Mouse (Mus musculus) T-cell, adult 2 months (primary cell): ENCODE measurements at regions not wholly inside any gene's neighbourhood (a gene's known extent, or its start where the extent isn't known, plus 50 kb on each side); places are given as distances from the start of the nearest gene placed in this dataset.

ENCODE experiments used
- DNase-seq: peaks from one replicate; pipeline ENCODE4 v3.0.0; 2022; ENCODE audit warnings: low spot score

- no peak for DNase-seq
Measured at GRCm38 (mm10) chr2:75240976-75241375, 415.4 kb downstream of the Mtx2 start.

DNA sequence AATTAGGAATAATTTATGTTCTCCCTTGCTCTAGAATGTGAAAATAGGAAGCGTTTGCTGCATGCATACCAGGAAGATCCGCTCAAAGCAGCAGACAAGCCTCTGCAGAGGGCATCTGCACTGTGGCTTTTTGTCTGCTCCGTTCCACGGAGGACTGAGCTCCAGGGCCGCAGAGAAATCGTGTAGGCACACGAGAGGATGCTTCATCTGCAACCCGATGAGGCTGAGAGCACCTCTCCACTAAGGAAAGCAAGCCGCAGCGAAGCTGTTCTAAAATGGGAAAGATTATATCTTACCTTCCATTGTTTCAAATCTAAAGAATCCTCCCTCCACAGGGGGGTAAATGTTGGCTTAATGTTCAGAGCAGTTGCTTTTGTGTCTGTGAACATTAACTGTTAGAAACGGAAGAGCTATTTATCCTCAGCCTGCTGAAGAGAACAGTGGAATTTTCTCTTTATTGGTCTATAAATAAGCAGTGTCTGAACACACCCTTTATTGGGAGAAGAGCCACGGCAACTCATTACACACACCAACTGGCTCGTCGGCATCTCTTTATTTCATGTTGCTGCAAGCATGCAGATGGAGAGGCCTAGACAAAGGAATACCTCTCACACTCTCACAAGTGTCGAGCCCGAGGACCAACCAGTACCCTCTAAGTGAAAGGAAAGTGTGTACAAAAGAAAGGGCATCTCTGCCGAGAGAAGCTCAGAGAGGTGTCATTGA, 414.6 kb upstream of the Hnrnpa3 start:
- DNase-seq: no peak

GRCm38 (mm10) chr2:75245256-75245655, 413.8 kb upstream of the Hnrnpa3 start:
- no peak for DNase-seq

- no peak for DNase-seq
Measured at GRCm38 (mm10) chr2:75245662-75246061, 413.4 kb upstream of the Hnrnpa3 start.

- DNase-seq: no peak
Measured at GRCm38 (mm10) chr2:75246082-75246743, 412.8 kb upstream of the Hnrnpa3 start.

DNA sequence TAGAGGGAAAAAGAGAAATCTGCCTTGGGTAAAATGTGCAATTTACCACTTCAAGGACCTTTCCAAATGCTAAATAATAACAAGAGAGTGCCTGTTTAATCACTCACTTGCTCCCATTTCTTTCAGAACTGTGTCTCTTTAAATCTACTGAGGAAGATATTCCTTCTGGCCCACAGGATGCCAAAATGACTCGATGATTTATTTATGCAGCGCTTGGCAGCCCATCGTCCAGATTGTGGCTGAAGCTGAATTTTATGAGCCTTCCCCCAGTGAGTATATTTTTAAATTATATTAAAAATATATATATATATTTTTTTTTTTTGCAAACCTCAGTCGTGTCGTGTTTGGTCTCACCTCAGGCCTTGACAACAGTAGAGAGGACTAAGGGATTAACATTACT, 410.8 kb upstream of the Hnrnpa3 start:
- DNase-seq: no peak

DNA sequence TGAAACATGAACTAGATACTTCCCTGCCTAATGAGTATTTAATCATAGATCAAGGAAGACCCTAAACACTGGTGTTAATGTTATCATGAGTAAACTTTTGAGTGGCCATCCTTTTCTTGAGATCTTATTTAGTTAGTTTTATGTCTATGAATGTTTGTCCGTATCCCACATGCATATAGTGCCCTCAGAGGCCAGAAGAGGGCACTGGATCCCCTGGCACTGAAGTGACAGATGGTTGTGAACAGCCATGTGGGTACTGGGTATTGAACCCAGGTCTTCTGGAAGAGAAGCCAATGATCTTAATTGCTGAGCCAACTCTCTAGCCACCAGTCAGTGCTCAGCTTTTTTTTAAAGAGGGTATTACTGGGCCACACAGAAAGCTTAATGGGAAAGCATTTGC, 408.6 kb upstream of the Hnrnpa3 start:
- no peak for DNase-seq

GRCm38 (mm10) chr2:75252829-75253228, 406.2 kb upstream of the Hnrnpa3 start:
- no peak for DNase-seq

GRCm38 (mm10) chr2:75265218-75265617, 393.8 kb upstream of the Hnrnpa3 start:
- no peak for DNase-seq

GRCm38 (mm10) chr2:75265739-75266699, 393.0 kb upstream of the Hnrnpa3 start:
- no peak for DNase-seq

GRCm38 (mm10) chr2:75267949-75268348, 391.1 kb upstream of the Hnrnpa3 start:
- no peak for DNase-seq

GRCm38 (mm10) chr2:75269446-75269845, 389.6 kb upstream of the Hnrnpa3 start:
- DNase-seq: no peak

DNA sequence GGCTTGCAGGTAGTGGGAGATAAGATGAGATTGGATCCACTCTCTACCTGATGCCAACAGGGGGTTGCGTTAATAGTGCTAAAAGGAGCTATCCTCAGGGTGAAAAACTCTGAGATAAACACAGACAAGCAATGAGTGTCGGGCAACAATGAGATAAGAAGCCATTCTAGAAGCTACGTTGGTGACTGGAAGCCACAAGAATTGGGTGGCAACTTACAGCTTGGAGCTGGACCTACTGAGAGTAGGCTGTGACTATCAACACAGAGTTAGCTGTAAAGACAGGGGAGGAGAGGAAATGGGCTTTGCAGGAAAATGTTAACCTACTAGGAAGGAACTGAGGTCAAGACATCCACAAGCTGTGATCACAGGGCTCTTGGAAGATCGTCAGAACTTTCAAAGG, 388.9 kb upstream of the Hnrnpa3 start:
- DNase-seq: no peak

DNA sequence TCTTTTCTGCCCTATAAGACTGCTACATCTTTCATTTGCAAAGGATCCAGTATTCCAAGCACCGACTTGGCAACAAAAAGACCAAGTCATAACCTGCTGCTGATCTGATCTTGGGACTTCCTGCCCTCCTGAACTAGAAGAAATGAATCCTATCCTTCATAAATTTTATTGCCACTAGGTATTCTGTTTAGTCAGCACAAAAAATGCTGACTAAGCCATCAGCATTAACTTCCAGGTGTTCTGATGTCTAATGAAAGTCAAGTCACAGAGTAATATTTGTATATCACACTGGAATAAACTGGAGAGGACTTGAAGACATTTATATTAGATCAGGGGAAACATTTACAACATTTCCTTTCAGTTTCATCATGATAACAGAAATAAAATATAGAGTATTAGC, 371.2 kb upstream of the Hnrnpa3 start:
- DNase-seq: no peak

DNA sequence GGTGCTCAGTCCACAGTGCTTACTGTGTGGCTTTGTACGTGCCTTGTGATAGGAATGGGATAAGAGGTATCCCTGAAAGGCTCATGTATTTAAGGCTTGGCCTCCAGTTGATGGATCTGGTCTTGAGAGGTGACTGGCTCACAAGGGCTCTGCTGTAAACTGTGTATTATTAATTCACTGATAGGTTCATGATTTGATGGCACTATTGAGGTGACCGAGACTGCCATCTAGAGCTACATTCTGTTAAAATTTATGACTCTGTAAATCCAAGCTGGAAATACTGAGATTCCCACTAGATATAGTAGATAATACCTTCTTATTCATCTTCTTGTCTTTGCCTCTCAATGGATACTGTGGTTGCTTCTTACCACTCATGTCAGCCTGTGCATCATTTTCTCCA, 367.4 kb upstream of the Hnrnpa3 start:
- no peak for DNase-seq

GRCm38 (mm10) chr2:75306821-75307220, 352.2 kb upstream of the Hnrnpa3 start:
- DNase-seq: no peak

DNA sequence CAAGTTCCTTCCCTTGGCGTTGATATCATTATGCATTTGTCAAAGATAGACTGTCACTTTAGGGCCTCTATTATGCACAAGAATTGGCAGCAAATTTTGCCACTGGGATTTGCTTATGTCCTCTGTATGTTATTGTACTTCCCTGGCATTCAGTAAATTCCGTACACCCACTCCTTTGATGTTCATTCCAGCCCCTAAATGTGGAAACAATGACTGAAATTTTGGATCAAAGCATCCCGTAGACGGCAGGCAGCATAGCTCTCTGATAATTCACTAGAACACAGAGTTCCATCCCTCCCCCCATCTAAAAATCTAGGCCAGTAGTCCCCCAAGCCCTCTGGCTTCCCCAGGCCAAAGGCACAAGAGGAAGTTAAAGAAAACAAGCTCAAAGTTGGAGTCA, 347.9 kb upstream of the Hnrnpa3 start:
- DNase-seq: no peak

DNA sequence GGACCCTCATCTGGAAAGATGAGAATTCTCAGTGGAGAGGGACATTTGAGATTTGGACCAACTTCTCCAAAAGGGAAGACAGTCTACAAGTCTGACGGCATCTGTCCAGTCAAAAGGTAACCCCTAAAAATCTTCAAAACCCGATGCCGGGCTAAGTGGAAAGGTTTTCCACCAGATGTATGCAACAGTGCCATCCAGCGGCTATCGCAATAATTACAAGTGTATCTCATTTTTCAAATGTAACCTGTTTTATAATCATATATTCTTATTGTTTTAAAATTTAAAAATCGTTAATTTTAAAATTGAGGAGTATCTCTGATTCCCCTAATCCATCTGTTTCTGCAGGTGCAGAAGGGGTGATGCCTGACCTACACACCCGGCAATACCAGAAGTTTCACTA, 346.8 kb upstream of the Hnrnpa3 start:
- DNase-seq: no peak

DNA sequence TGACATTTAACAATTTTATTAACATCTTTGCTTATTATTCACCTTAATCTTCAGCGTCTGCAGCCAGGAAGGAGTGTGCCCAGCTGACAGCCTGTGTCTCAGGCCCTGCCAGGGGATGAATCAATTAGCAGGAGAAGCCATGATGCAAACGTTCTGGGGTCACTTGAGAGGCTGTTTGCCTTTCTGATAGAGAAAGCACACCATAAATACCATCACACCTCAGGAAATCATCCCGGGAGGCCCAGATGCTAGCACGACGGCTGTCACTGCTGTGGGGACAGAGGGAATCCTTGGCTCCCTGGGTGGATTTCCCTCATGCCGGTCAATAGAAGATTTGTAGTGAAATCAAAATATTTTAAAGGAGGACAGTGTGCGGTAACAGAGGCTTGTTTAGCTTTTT, 343.7 kb upstream of the Hnrnpa3 start:
- no peak for DNase-seq

- no peak for DNase-seq
Measured at GRCm38 (mm10) chr2:75318190-75318589, 340.9 kb upstream of the Hnrnpa3 start.

DNA sequence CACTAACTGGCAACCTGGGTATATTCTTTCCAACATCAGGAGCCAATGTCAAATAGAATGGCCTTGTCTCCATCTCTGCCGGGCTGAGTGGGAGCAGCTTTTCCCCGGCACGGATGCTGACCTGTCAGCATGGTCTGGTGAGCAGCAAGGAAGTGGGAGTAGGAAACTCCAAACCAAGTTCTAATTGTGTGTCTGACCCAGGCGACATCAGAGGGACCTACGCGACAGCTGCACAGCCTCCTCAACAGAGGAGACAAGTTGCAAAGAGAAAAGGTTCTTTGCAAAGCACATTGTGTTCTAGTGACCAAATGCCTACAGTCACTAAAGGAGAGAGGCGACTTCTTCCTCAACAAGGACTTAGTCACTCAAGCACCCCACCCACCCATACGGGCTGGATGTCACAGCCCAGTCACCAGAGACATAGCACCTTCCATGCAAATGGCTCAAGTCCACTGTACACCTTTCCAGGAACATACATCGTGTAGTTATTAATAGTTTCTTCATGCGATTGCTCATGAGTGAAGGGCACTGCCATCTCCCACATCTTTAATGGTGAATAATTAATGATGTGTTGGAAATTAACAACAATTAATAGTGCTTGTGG, 334.8 kb upstream of the Hnrnpa3 start:
- no peak for DNase-seq

- DNase-seq: no peak
Measured at GRCm38 (mm10) chr2:75329598-75329997, 329.5 kb upstream of the Hnrnpa3 start.
